Mouse (Mus musculus) testis, adult 2 months (tissue): Measurements from ENCODE around the gene Tmem9.

ENCODE experiments used
- CTCF ChIP-seq: fragments of 200-500 bp; IDR thresholded peaks from 2 replicates; pipeline ENCODE4 v1.5.1; 2012; ENCODE audit warnings: low read depth, mild to moderate bottlenecking, inconsistent platforms, low read length, moderate library complexity; ENCODE audit not compliant: control insufficient read depth, insufficient read depth, insufficient replicate concordance
- POLR2A ChIP-seq: fragments of 200-500 bp; IDR thresholded peaks from 2 replicates; pipeline ENCODE4 v1.6.1; 2012; ENCODE audit warnings: low read depth, mild to moderate bottlenecking, inconsistent platforms, low read length, moderate library complexity; ENCODE audit not compliant: control insufficient read depth

DNA sequence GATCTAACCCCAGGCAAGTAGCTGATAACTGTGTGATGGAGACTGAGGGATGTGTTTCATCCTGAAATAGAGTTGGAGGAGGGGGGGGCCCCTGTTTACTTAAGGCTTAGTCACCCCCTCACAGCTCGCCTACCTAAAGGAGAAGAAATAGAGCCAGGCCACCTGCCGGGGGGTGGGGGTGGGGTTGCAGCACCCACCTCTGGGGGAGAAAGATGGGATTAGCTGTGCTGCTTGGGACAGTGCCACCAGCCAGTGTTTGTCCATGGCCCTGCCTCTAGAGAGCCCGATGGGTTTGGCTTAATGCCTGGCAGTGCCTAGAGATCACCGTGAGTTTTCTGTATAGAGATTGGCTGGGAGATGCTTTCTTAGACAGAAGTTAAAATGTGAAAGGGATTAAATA lies 32.9 kb downstream of the Tmem9 start:
- TF ChIP-seq POLR2A (no peak), CTCF (no peak)
